In the genomic region with DNA sequence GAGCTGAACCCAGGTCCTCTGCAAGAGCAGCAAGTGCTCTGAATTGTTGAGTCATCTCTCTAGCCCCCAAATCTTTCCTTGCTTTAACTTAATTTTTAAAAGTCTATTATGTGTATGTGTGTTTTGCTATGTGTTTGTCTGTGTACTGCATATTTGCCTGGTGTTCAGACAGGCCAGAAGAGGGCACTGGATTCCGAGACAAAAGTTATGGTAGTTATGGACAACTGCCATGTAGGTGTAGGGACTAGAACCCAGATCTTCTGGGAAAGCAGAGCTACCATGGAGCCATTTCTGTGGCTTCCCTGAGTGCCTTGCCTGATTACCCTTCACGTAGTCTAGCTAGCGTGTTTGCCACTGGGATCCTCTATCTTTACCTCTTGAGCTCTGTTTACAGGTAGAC, we compare ENCODE assay signal across 21 mouse cellular contexts.
DNase-seq lines count a peak whose midpoint lies in the region; ATAC-seq and TF ChIP-seq lines count a peak whose summit lies in the region.
"Had no signal": no experiment of that assay in that cellular context is flagged by ENCODE, and none has a peak within 500 bp of the region (broad histone marks: within the 10 kb centered on the region; RNA-seq: fewer than 3 reads in every experiment).

No protein-coding gene starts in this region.

- H3K9ac ChIP-seq in intestine, postnatal 0 days (ENCODE audit: low read depth, low read length) = no peak overlapping the region
- H3K9ac ChIP-seq in intestine, embryonic 16.5 days (ENCODE audit: low read depth, low read length) = no peak overlapping the region
- H3K9ac ChIP-seq in liver, postnatal 0 days (replicated peaks) = no peak overlapping the region
- no peak overlapping the region for H3K9ac ChIP-seq in liver, embryonic 12.5 days
- no peak overlapping the region for H3K9ac ChIP-seq in MEL (ENCODE audit: control insufficient read depth, low read depth, low read length, poor library complexity, severe bottlenecking)
- no peak overlapping the region for H3K9ac ChIP-seq in stomach, postnatal 0 days (ENCODE audit: low read length)

- peak; percentile 14 for TF ChIP-seq RAD21 in MEL (IDR thresholded peaks at IDR 0.05; ENCODE audit: low read depth, low read length)

- no peak for TF ChIP-seq POLR2A in MEL (IDR thresholded peaks at IDR 0.05; ENCODE audit: control insufficient read depth in 1 of 2, insufficient read depth in 1 of 2, low read depth in 1 of 2, low read length in 2 of 2, poor library complexity in 1 of 2)

- peak; percentile 43 for TF ChIP-seq CTCF in intestine, postnatal 0 days (IDR thresholded peaks at IDR 0.05; ENCODE audit: low read depth)
- peak; percentile 36; the same call in 1 of the 2 replicates for TF ChIP-seq CTCF in liver, postnatal 0 days (IDR thresholded peaks at IDR 0.05; ENCODE audit: low read depth)
- TF ChIP-seq CTCF in MEL (IDR thresholded peaks at IDR 0.05 in 2 of 3, conservative IDR thresholded peaks at IDR 0.05 in 1 of 3; ENCODE audit: control insufficient read depth in 1 of 3, insufficient read depth in 1 of 3, low read depth in 2 of 3, low read length in 3 of 3, poor library complexity in 1 of 3, severe bottlenecking in 1 of 3) = peak in 1 of 3 experiments; percentile 30; a peak in 1 of 6 replicates
- peak; percentile 48 for TF ChIP-seq CTCF in stomach, postnatal 0 days (IDR thresholded peaks at IDR 0.05; ENCODE audit: low read depth)

- H3K4me3 ChIP-seq in intestine, postnatal 0 days (ENCODE audit: low read depth, low read length) = no peak overlapping the region
- no peak overlapping the region for H3K4me3 ChIP-seq in intestine, embryonic 16.5 days (ENCODE audit: low read length)
- H3K4me3 ChIP-seq in liver, postnatal 0 days (ENCODE audit: low read depth, low read length) = no peak overlapping the region
- no peak overlapping the region for H3K4me3 ChIP-seq in liver, embryonic 12.5 days
- no peak overlapping the region for H3K4me3 ChIP-seq in MEL (ENCODE audit: control insufficient read depth in 1 of 2, insufficient read depth in 1 of 2, low read depth in 2 of 2, low read length in 2 of 2)
- no peak overlapping the region for H3K4me3 ChIP-seq in stomach, postnatal 0 days (ENCODE audit: low read depth, low read length)
- H3K4me3 ChIP-seq: embryonic facial prominence, embryonic 10.5 days; limb, embryonic 10.5 days had no signal

- H3K27me3 ChIP-seq in intestine, postnatal 0 days (replicated peaks; ENCODE audit: control insufficient read depth, insufficient read depth, low read length) = no peaks in the 10 kb centered on the region
- H3K27me3 ChIP-seq in intestine, embryonic 16.5 days (replicated peaks; ENCODE audit: control insufficient read depth, insufficient read depth, low read length) = no peaks in the 10 kb centered on the region
- no peaks in the 10 kb centered on the region for H3K27me3 ChIP-seq in liver, postnatal 0 days (ENCODE audit: insufficient read depth, low read length)
- H3K27me3 ChIP-seq in liver, embryonic 12.5 days (replicated peaks) = no peaks in the 10 kb centered on the region
- H3K27me3 ChIP-seq in MEL (ENCODE audit: control insufficient read depth in 1 of 2, insufficient read depth in 2 of 2, low read length in 2 of 2) = no peaks in the 10 kb centered on the region
- H3K27me3 ChIP-seq in stomach, postnatal 0 days (ENCODE audit: control insufficient read depth, insufficient read depth, low read length) = no peaks in the 10 kb centered on the region

- no peak for TF ChIP-seq EP300 in liver, postnatal 0 days (IDR thresholded peaks at IDR 0.05; ENCODE audit: low read depth)
- no peak for TF ChIP-seq EP300 in MEL (IDR thresholded peaks at IDR 0.05; ENCODE audit: low read depth in 1 of 2, low read length in 2 of 2)
- no peak for TF ChIP-seq EP300 in stomach, postnatal 0 days (optimal IDR thresholded peaks at IDR 0.05)

- no peak for ATAC-seq in intestine, postnatal 0 days
- no peak for ATAC-seq in intestine, embryonic 16.5 days
- no peak for ATAC-seq in liver, postnatal 0 days
- ATAC-seq in liver, embryonic 12.5 days = no peak
- no peak for ATAC-seq in stomach, postnatal 0 days (ENCODE audit: low FRiP score, low TSS enrichment)
- ATAC-seq: forebrain, embryonic 16.5 days; midbrain, embryonic 16.5 days had no signal

- H3K27ac ChIP-seq in intestine, postnatal 0 days (ENCODE audit: low read depth, low read length) = no peak overlapping the region
- no peak overlapping the region for H3K27ac ChIP-seq in intestine, embryonic 16.5 days (ENCODE audit: low read length)
- H3K27ac ChIP-seq in liver, postnatal 0 days (ENCODE audit: low read depth) = no peak overlapping the region
- H3K27ac ChIP-seq in liver, embryonic 12.5 days = no peak overlapping the region; the same call in 1 of the 2 replicates
- no peak overlapping the region for H3K27ac ChIP-seq in MEL (ENCODE audit: control insufficient read depth, low read depth, low read length)
- no peak overlapping the region for H3K27ac ChIP-seq in stomach, postnatal 0 days (replicated peaks)
- H3K27ac ChIP-seq: embryonic facial prominence, embryonic 10.5 days; limb, embryonic 10.5 days; macrophage had no signal

- no peaks in the 10 kb centered on the region for H3K4me1 ChIP-seq in intestine, postnatal 0 days (replicated peaks; ENCODE audit: control insufficient read depth, insufficient read depth, low read length)
- 0 out of 2 replicates have a peak, but pooled peaks cover 3% of the 10 kb centered on the region for H3K4me1 ChIP-seq in intestine, embryonic 16.5 days (ENCODE audit: control insufficient read depth, insufficient read depth, low read length)
- H3K4me1 ChIP-seq in liver, postnatal 0 days (ENCODE audit: insufficient read depth) = no peaks in the 10 kb centered on the region
- peaks cover 47% of the 10 kb centered on the region for H3K4me1 ChIP-seq in liver, embryonic 12.5 days
- peaks cover 14 to 24% of the 10 kb centered on the region in 2 experiments for H3K4me1 ChIP-seq in MEL (ENCODE audit: control insufficient read depth in 1 of 2, insufficient read depth in 2 of 2, low read length in 2 of 2)
- no peaks in the 10 kb centered on the region for H3K4me1 ChIP-seq in stomach, postnatal 0 days (replicated peaks; ENCODE audit: control insufficient read depth, insufficient read depth)
- H3K4me1 ChIP-seq: embryonic facial prominence, embryonic 10.5 days; limb, embryonic 10.5 days had no signal

- no peaks in the 10 kb centered on the region for H3K79me2 ChIP-seq in MEL (ENCODE audit: control insufficient read depth, insufficient read depth, low read length, poor library complexity)

- H3K36me3 ChIP-seq in intestine, postnatal 0 days (ENCODE audit: control insufficient read depth, insufficient read depth) = peaks cover 62% of the 10 kb centered on the region
- H3K36me3 ChIP-seq in intestine, embryonic 16.5 days (ENCODE audit: control insufficient read depth, insufficient read depth, low read length) = peaks cover 20% of the 10 kb centered on the region; the same call in 1 of the 2 replicates
- H3K36me3 ChIP-seq in liver, postnatal 0 days (replicated peaks; ENCODE audit: insufficient read depth, low read length) = peaks cover 91% of the 10 kb centered on the region
- peaks cover 100% of the 10 kb centered on the region for H3K36me3 ChIP-seq in liver, embryonic 12.5 days
- peaks cover 0 to 24% of the 10 kb centered on the region in 2 experiments; a peak in 2 of 4 replicates for H3K36me3 ChIP-seq in MEL (ENCODE audit: control insufficient read depth in 1 of 2, insufficient read depth in 2 of 2, low read length in 2 of 2)
- H3K36me3 ChIP-seq in stomach, postnatal 0 days (ENCODE audit: control insufficient read depth, insufficient read depth, low read length) = peaks cover 9% of the 10 kb centered on the region

- H3K4me2 ChIP-seq in intestine, postnatal 0 days (replicated peaks; ENCODE audit: low read depth) = no peak overlapping the region
- H3K4me2 ChIP-seq in intestine, embryonic 16.5 days (ENCODE audit: low read depth, low read length) = no peak overlapping the region
- H3K4me2 ChIP-seq in liver, postnatal 0 days (ENCODE audit: low read depth, low read length) = no peak overlapping the region
- no peak overlapping the region for H3K4me2 ChIP-seq in liver, embryonic 12.5 days
- no peak overlapping the region for H3K4me2 ChIP-seq in stomach, postnatal 0 days (replicated peaks; ENCODE audit: low read depth)
- H3K4me2 ChIP-seq: liver, embryonic 11.5 days had no signal

- H3K9me3 ChIP-seq in intestine, postnatal 0 days (ENCODE audit: control insufficient read depth) = no peaks in the 10 kb centered on the region
- no peaks in the 10 kb centered on the region for H3K9me3 ChIP-seq in intestine, embryonic 16.5 days (ENCODE audit: control insufficient read depth, low read length)
- no peaks in the 10 kb centered on the region for H3K9me3 ChIP-seq in liver, postnatal 0 days (ENCODE audit: low read length)
- H3K9me3 ChIP-seq in liver, embryonic 12.5 days (replicated peaks) = no peaks in the 10 kb centered on the region
- no peaks in the 10 kb centered on the region for H3K9me3 ChIP-seq in MEL (replicated peaks; ENCODE audit: insufficient read depth, low read length)
- no peaks in the 10 kb centered on the region for H3K9me3 ChIP-seq in stomach, postnatal 0 days (ENCODE audit: control insufficient read depth, low read length)
- H3K9me3 ChIP-seq: embryonic facial prominence, embryonic 10.5 days; limb, embryonic 10.5 days had no signal

- no peak for DNase-seq in liver, postnatal 0 days
- DNase-seq in MEL (ENCODE audit: low read depth, low spot score) = no peak
- no peak for DNase-seq in stomach, postnatal 0 days (ENCODE audit: low spot score)
- DNase-seq in layer of hippocampus, adult 11-12 months (ENCODE audit: low spot score) = no peak
- DNase-seq: adrenal gland, postnatal 36 days; cerebellum, adult 11 months; cerebellum, adult 9-11 months; gastrocnemius, postnatal 14 days; kidney, adult 18-20 months; kidney, postnatal 14 days; lung, adult 2 months; thymus, postnatal 25 days had no signal

- WGBS in intestine, postnatal 0 days = 92% methylated on average over 3 of the region's 3 CpGs
- 94% methylated on average over 3 of the region's 3 CpGs for WGBS in intestine, embryonic 16.5 days
- WGBS in liver, postnatal 0 days (ENCODE audit: insufficient replicate concordance) = 94% methylated on average over 3 of the region's 3 CpGs
- 88% methylated on average over 3 of the region's 3 CpGs for WGBS in liver, embryonic 12.5 days (ENCODE audit: insufficient replicate concordance)
- 92% methylated on average over 3 of the region's 3 CpGs for WGBS in stomach, postnatal 0 days

TF ChIP-seq in MEL, 35 proteins besides CTCF, POLR2A, EP300 and RAD21:
- peak; percentile 32 for TF ChIP-seq SMC3 (IDR thresholded peaks at IDR 0.05; ENCODE audit: low read depth, low read length)
- TF ChIP-seq USF1 (IDR thresholded peaks at IDR 0.05; ENCODE audit: low read depth, low read length) = no peak
- TF ChIP-seq ZC3H11A (IDR thresholded peaks at IDR 0.05; ENCODE audit: low read depth, low read length) = 0 out of 2 replicates have a peak, but pooled peaks have one; percentile 20
